Mouse (Mus musculus) heart, embryonic 16.5 days (tissue): ENCODE measurements around the gene Chchd3. TPM values are rescaled to one million over a fixed set of nuclear protein-coding genes. Genes with fewer than 3 reads are reported as not detected.

Source experiments
- ATAC-seq: fragments of 200-750 bp; cut with Nextera tagmentation; replicated peaks from 2 replicates; pipeline ENCODE4 v1.8.0; 2017; ENCODE audit warnings: moderate number of reproducible peaks; ENCODE audit not compliant: insufficient read depth, low FRiP score; ENCODE audit errors: extremely low read depth
- H3K27ac ChIP-seq: fragments of 300-500 bp; sonication (generic); 2 replicates; pipeline ENCODE4 v1.5.1; 2014; ENCODE audit warnings: mild to moderate bottlenecking, low read length, control low read depth, moderate library complexity
- H3K27me3 ChIP-seq: fragments of 300-500 bp; sonication (generic); 2 replicates; pipeline ENCODE4 v1.6.1; 2014; ENCODE audit warnings: low read length, mixed read lengths; ENCODE audit not compliant: control insufficient read depth, insufficient read depth
- H3K36me3 ChIP-seq: fragments of 300-500 bp; sonication (generic); 2 replicates; pipeline ENCODE4 v1.6.1; 2014; ENCODE audit not compliant: control insufficient read depth, insufficient read depth
- H3K4me1 ChIP-seq: fragments of 300-500 bp; sonication (generic); 2 replicates; pipeline ENCODE4 v1.6.1; 2014; ENCODE audit warnings: low read length, mixed read lengths; ENCODE audit not compliant: control insufficient read depth, insufficient read depth
- H3K4me2 ChIP-seq: fragments of 300-500 bp; sonication (generic); 2 replicates; pipeline ENCODE4 v1.6.1; 2014; ENCODE audit warnings: low read depth, mild to moderate bottlenecking, control low read depth, low read length
- H3K4me3 ChIP-seq: fragments of 300-500 bp; sonication (generic); 2 replicates; pipeline ENCODE4 v1.5.1; 2014; ENCODE audit warnings: mild to moderate bottlenecking, control low read depth, low read length
- H3K9ac ChIP-seq: fragments of 300-500 bp; sonication (generic); 2 replicates; pipeline ENCODE4 v1.6.1; 2014; ENCODE audit warnings: low read length, control low read depth
- H3K9me3 ChIP-seq: fragments of 300-500 bp; sonication (generic); replicated peaks from 2 replicates; pipeline ENCODE4 v1.6.1; 2016; ENCODE audit warnings: low read length; ENCODE audit not compliant: control insufficient read depth
- WGBS: fragments of 180-500 bp; shearing (Covaris S2); extraction: QIAGEN DNeasy Blood & Tissue Kit; methylation state at CpG from one replicate; pipeline ENCODE4 v1.1.7; 2014; 5-methylcytosine and 5-hydroxymethylcytosine counted together
- polyA plus RNA-seq: library from polyadenylated mRNA; unstranded; fragments of >200 nt; fragmentation: Nextera tagmentation; extraction: Ambion mirVana; gene quantifications from 2 replicates; pipeline ENCODE4 v1.2.1, GENCODE M21; 2015

Gene Chchd3
- polyA plus RNA-seq, 1 experiment from 2014 or later = 264 TPM

DNA sequence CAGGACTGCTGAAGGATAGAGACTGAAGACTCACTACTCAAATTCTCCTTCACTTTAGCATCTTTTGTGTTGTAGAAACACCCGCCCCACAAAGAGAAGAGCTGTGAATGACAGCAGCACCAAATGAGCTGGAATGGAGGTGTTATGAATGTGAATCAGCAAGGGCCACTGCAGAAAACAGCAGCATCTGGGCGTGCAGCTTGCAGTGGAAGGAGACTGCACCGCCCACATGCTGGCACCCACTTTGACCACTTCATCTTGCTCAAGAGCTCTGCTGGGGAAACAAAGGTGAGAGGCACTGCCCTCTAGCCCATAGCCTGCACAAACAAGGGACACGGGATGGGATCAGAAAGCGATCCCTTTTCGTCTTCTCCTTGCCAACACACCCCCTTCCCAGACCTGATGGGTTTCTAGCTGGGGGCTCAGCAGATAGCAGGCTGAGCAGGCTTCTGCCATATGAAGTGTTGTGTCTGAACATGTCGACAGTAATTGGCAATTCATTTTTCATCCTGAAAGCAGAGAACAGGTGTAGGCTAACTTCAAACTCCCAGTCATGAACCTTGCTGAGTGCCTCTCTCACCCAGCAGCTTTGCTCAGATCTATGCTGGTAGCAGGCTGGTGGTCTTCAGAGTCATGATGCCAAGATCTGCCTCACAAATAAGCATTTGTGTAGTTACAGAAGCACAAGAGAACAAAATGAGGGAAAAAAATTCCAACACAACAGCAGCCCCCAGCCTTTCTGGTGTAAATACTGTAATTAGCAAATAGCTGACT lies 222.7 kb downstream of the Chchd3 start:
- H3K9ac ChIP-seq = no peak overlapping the region
- H3K9me3 ChIP-seq = peaks cover 3% of the 10 kb centered on the region; the same call in 1 of the 2 replicates
- peaks cover 4% of the 10 kb centered on the region for H3K4me1 ChIP-seq
- WGBS = 49% methylated on average over 7 of the region's 7 CpGs
- no peak for ATAC-seq
- no peak overlapping the region for H3K27ac ChIP-seq
- H3K4me3 ChIP-seq = no peak overlapping the region
- H3K36me3 ChIP-seq = peaks cover 4% of the 10 kb centered on the region; the same call in 1 of the 2 replicates
- H3K27me3 ChIP-seq = no peaks in the 10 kb centered on the region
- H3K4me2 ChIP-seq = no peak overlapping the region

DNA sequence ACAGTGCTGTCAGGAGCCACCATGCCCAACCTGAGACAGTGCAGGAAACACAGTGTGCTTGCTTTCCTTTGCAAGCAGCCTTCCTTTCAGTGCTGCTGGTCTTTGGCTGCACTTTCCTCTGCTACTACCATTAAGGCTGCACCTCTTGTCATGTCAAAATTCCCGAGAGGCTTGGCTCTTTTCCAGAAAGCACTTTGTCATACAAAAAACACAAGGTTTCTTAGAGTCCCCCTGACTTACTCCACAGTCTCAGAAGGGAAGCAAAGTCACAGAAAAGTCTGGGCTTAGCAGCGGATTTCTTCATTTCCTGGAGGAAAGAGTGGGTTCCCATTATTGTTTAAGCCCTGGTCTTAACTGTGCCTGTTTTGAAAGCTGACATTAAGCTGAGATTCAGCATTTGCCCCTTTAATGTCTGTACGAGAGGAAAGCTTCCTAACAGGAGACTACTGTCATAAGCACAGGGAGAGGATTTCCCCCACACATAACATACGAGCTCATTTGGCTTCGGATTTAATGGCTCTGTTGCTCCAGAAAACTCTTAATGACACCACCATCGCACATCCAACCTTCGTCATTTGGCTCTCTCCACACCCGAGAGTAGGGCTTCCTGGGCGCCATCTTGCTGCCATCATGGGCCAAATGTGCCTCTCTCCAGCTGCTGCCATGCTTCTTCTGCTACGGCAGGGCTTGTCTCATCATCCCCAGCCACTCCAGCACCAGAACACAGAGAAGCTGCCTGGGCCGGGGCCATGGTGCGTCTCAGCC lies 236.0 kb downstream of the Chchd3 start:
- H3K4me2 ChIP-seq = no peak overlapping the region
- H3K36me3 ChIP-seq = no peaks in the 10 kb centered on the region
- peak overlapping the region; percentile 75 for H3K27ac ChIP-seq
- no peak overlapping the region for H3K9ac ChIP-seq
- H3K27me3 ChIP-seq = no peaks in the 10 kb centered on the region
- H3K9me3 ChIP-seq = no peaks in the 10 kb centered on the region
- no peak overlapping the region for H3K4me3 ChIP-seq
- peaks cover 14% of the 10 kb centered on the region for H3K4me1 ChIP-seq
- WGBS = 71% methylated on average over 12 of the region's 12 CpGs
- ATAC-seq = peak; percentile 75

DNA sequence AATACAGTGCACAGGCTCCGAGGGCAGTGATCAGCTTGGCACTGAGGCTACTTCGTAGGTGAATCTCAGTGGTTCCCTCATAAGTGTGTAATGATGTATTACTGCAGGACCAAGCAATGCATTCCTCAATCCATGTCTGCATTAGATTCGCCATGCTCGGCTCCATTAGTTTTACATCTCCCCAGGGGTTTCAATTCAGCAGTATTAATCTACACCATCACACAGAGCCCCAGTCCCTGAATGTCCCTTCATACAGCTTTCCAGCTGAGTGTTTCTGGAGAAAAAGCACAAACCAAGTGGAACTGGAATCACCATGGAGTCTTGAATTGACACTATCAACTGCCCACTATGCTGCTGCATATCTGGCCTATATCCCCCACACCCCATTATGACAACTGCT lies 241.1 kb downstream of the Chchd3 start:
- Histone ChIP-seq H3K27ac (no peak overlapping the region), H3K27me3 (no peaks in the 10 kb centered on the region), H3K9ac (no peak overlapping the region), H3K4me3 (no peak overlapping the region), H3K9me3 (no peaks in the 10 kb centered on the region), H3K36me3 (0 out of 2 replicates have a peak, but pooled peaks cover 3% of the 10 kb centered on the region), H3K4me2 (no peak overlapping the region), H3K4me1 (peaks cover 9% of the 10 kb centered on the region)
- no peak for ATAC-seq
- 88% methylated on average over 4 of the region's 4 CpGs for WGBS

DNA sequence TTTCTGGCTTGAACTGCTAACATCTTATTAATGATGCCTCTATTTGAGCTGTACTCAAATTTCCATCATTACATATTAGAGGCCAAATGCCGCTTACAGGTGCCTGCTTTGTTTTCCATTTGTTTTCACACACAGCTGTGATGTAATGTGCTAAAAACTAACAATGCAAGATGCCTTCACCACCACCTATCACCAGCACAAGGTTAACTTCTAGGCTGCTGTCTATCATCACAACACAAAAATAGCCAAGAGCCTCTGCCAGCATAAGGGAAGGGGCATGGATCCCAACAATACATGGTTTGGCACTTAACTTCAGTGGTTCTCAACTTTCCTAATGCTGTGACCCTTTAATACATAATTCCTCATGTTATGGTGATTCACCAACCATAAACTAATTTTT lies 251.3 kb downstream of the Chchd3 start:
- Histone ChIP-seq H3K36me3 (0 out of 2 replicates have a peak, but pooled peaks cover under 1% of the 10 kb centered on the region), H3K27ac (no peak overlapping the region; the same call in 1 of the 2 replicates), H3K4me3 (no peak overlapping the region), H3K9ac (no peak overlapping the region), H3K9me3 (no peaks in the 10 kb centered on the region), H3K4me1 (peaks cover 21% of the 10 kb centered on the region), H3K27me3 (no peaks in the 10 kb centered on the region), H3K4me2 (no peak overlapping the region)
- ATAC-seq = no peak
- 58% methylated on average over 1 of the region's 1 CpGs for WGBS

DNA sequence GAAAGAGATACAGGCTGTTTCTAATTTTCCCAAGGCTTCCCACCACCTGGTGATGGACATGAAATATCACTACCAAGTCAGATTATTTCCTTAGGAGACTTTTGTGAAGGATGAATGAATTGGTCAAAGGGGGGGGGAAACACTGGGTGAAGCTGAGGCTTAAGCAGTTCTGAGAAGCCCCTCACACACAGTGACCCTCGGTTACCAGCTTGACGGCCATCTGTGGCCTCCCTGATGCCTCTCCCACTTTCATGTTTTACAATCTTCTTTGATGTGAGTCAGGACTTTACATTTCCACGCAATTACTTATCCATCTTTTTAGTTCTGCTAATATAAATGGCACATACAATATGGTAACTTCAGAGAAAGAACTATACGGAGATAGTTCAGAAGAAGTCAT lies 252.3 kb downstream of the Chchd3 start:
- 86% methylated on average over 4 of the region's 4 CpGs for WGBS
- Histone ChIP-seq H3K27me3 (no peaks in the 10 kb centered on the region), H3K27ac (no peak overlapping the region), H3K4me1 (peaks cover 21% of the 10 kb centered on the region), H3K4me3 (no peak overlapping the region), H3K4me2 (no peak overlapping the region), H3K9ac (no peak overlapping the region), H3K36me3 (peaks cover 3% of the 10 kb centered on the region; the same call in 1 of the 2 replicates), H3K9me3 (no peaks in the 10 kb centered on the region)
- ATAC-seq = no peak

DNA sequence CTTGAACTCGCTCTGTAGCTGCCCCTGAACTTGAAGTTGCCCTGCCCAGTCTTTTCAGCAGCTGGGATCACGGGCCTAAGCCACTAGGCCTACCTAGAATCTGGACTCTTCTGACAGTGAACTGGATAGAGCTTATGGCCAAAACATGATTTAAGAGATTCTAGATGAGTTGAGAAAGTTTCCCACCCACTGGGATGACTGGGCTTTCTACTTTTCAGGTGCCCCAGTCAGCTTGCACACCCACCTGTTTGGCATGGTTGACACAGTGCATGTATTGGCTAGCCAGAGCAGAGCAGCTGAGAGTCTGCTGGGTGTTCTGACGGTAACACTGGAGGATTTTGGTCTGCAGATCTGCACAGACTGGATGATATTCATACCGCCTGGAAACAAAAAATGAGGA lies 256.4 kb downstream of the Chchd3 start:
- H3K9ac ChIP-seq = no peak overlapping the region
- H3K4me3 ChIP-seq = no peak overlapping the region
- no peak overlapping the region for H3K27ac ChIP-seq
- peaks cover 19% of the 10 kb centered on the region for H3K36me3 ChIP-seq
- no peaks in the 10 kb centered on the region for H3K9me3 ChIP-seq
- no peaks in the 10 kb centered on the region for H3K27me3 ChIP-seq
- 95% methylated on average over 4 of the region's 4 CpGs for WGBS
- H3K4me1 ChIP-seq = peaks cover under 1% of the 10 kb centered on the region; the same call in 1 of the 2 replicates
- H3K4me2 ChIP-seq = no peak overlapping the region
- no peak for ATAC-seq

DNA sequence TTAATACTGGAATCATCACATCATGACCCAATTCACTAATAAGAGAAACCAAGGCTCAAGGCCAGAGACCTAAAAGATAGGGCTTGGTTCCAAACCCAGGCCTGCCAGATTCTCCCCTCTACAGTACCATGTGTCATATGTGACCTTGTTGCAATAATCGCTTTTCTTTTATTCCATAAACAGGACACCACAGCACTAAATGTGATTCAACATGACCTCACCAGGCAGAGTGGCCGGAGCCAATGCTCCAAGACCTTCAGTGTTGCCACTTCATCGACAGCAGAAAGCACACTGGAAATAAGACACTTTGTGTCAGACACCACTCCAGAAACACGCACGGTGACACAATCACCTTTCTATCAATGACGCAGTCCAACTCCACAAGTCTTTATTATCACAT lies 258.3 kb downstream of the Chchd3 start:
- Histone ChIP-seq H3K9ac (no peak overlapping the region), H3K9me3 (no peaks in the 10 kb centered on the region), H3K36me3 (peaks cover 19% of the 10 kb centered on the region), H3K4me1 (peaks cover 7% of the 10 kb centered on the region), H3K4me2 (no peak overlapping the region), H3K27ac (no peak overlapping the region), H3K27me3 (no peaks in the 10 kb centered on the region), H3K4me3 (no peak overlapping the region)
- 73% methylated on average over 6 of the region's 6 CpGs for WGBS
- ATAC-seq = no peak

DNA sequence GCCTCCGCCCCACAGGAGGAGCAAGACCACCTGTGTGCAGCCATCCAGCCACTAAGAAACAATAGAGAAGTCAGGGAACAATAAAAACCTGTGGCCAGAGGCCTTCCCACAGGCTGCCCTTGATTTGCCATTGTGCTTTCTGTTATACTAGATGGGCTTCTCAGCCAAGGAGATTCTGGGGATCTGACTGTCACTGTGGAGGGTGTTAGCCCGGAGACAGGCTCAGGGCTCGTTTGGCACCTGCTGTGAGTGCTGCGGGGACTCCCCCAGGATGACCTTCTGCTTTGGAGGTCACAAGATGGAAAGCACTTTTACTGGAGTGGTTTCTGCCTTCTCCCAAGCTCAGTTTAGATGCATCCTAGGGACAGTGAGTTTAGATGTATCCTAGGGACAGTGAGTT lies 262.5 kb downstream of the Chchd3 start:
- Histone ChIP-seq H3K4me1 (peaks cover 8% of the 10 kb centered on the region), H3K27ac (peak overlapping the region; percentile 42), H3K9ac (no peak overlapping the region), H3K27me3 (no peaks in the 10 kb centered on the region), H3K9me3 (no peaks in the 10 kb centered on the region), H3K36me3 (peaks cover 16% of the 10 kb centered on the region), H3K4me3 (no peak overlapping the region), H3K4me2 (no peak overlapping the region)
- WGBS = 44% methylated on average over 4 of the region's 4 CpGs
- no peak for ATAC-seq
